Mouse (Mus musculus): Measurements from ENCODE around the gene Fn1.
A peak's percentile ranks its signal among the peaks of the same experiment; 100 is the strongest.

The Fn1 gene

DNA sequence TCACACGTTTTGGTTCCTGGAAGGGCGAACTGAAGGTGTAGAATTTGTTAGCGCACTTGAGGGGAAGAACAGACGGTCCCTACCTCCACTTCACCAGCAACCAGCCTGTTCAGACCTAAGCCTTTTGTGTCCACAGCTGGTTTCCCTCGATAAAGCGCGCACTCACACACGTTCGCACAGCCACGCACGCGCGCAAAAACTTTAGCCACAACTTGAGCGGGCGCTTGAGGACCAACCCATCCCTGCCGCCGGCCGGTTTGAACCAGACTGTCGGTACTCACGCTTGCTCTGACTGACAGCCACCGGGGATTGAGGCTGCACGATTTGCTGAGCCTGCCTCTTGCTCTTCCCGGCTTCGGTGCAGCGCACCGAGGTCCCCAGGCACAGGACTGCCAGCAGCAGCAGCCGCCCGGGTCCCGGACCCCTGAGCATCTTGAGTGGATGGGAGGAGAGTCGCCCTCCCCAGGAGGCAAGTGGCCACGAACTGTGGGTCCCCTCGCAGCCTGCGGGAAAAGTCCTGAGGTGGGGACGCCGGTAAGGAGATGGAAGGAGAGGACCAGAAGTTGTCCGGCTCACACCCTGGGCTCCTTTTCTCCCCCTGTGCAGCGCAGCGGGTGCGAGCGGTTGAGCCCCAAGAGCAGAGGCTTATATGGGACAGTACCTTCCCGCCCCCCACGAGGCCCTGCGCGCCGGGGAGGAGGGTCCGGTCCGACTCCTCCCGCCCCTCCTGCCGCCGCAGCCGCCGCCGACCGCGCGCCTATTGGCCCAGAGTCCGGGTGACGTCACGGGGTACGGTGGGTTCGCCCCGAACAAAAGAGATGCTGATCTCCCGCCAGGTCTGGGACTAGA is at the start of gene Fn1:
TSS of gene Fn1 (minus strand) at position 650 of the 849 bp plus-strand sequence.
- DNase-seq (ENCODE audit: low read depth, low spot score): peak; percentile 9

DNA sequence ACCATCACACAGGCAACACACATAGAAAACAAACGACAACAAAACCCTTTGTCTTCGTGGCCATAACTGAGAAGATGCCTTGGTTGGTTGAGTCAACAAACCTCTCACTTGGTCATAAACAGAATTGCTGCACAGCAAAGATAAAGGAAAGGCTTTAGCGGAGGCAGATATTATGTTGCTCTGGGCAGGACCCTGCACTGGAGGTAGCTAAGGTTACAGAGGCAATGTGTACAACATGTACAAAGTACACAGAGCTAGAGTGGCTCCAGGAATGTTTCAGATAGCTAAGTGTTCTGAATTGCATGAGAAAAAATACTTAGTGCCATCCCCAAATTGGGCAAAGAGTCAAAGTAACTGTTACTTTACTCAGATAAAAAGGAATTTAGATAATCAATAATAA is 43.1 kb upstream of the Fn1 start:
- DNase-seq (ENCODE audit: low read depth, low spot score): no peak

- no peak for DNase-seq (ENCODE audit: low read depth, low spot score)
Measured at GRCm38 (mm10) chr1:71691472-71692277, 38.7 kb upstream of the Fn1 start.

DNA sequence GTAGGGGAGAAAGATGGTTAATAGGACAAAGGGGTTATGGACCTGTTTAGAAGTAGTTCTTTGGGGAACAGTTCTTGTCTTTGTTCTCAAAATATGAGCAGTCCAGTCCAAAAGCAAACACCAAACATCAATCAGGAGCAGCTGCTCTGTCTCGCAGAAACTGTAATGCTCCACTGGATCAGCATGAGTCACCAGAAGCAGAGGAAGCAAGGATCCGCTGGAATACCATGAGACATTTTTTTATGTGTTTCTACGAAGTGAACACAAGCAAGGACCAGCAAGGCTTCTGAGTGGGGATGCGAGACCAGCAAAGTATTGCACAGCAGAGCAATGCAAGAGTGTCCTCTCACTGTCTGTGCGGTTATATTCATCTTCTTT is 35.9 kb upstream of the Fn1 start:
- DNase-seq (ENCODE audit: low read depth, low spot score): no peak

GRCm38 (mm10) chr1:71688272-71688925 is 35.4 kb upstream of the Fn1 start:
- no peak for DNase-seq (ENCODE audit: low read depth, low spot score)

DNA sequence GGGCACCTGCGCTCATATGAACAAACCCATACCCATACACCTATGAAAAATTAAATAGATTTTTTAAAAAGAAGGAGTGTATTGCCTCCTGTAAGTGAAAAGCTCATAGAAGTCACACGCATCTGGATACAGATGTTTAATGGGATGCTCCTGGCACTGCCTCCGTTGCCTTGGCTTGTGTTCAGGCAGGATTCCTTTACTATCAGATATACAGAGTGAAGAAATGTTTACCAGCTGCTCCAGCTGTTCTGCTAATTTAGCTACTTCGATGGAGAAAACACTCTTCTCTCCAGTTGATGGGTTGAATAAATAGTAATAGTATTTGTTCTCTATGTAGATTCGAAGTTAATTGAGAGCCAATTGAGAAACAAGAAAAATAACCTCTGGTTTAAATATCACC is 33.8 kb upstream of the Fn1 start:
- DNase-seq (ENCODE audit: low read depth, low spot score): no peak

DNA sequence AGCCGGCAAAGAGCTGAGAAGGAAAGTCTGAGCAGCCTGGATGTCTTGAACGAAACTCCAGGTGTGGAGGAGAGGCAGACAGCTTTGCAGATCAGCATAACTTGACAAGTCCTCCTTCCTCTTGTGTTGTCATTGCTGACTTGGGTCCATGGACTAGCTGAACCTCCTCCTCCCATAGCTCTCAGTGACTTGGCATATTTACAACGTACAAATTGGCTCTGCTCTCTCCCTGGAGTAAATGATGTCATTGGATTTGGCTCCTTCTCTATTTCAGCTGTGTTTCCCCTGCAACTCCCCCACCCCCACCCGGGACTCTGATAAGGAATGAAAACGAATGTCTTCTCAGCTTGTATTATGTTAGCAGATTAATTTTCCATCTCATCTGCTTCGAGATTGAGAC is 30.7 kb upstream of the Fn1 start:
- no peak for DNase-seq (ENCODE audit: low read depth, low spot score)

DNA sequence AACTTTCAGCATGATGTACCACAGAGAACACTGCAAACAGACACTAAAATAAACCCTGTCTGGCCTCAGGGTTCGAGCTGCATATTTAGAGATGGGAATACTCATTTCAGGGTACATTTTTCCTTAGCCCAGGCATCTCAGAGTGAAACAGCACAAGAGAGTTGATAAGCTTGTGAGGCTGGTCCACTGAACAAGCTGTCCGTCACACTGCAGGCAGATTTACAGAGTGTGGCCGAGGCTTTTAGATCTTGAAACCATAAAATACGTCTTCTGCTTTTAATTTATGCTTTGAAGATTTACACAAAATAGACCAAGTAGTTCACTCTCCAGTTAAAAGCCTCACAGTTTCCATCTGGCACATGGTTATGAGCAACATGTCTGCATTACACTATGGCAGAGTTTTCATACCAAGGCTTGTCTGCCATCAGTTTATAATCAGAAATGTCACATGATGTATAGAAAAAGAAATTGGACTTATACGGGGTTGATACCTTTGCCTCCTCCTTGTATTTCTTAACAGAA is 29.3 kb upstream of the Fn1 start:
- no peak for DNase-seq (ENCODE audit: low read depth, low spot score)

GRCm38 (mm10) chr1:71681306-71681705 is 28.3 kb upstream of the Fn1 start:
- no peak for DNase-seq (ENCODE audit: low read depth, low spot score)

- no peak for DNase-seq (ENCODE audit: low read depth, low spot score)
Measured at GRCm38 (mm10) chr1:71680046-71680672, 27.2 kb upstream of the Fn1 start.

DNA sequence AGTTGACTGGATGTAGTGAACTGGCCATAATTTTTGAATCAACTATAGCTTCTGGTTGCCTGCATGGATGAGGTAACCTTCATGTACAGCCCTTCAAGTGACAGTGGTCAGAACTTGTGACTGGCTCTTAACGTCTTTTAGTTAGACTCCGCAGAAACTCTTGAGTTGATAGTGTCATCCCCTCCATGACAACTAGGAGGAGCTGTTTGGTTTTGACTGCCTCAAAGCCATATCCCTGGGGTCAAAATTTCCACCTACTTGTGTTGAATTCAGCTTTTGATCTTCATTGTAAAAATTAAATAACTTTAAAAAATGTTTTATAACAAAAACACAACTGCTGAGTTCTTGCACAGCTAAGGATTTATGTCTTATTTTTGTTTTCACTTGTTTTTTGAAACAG is 22.4 kb upstream of the Fn1 start:
- no peak for DNase-seq (ENCODE audit: low read depth, low spot score)

DNA sequence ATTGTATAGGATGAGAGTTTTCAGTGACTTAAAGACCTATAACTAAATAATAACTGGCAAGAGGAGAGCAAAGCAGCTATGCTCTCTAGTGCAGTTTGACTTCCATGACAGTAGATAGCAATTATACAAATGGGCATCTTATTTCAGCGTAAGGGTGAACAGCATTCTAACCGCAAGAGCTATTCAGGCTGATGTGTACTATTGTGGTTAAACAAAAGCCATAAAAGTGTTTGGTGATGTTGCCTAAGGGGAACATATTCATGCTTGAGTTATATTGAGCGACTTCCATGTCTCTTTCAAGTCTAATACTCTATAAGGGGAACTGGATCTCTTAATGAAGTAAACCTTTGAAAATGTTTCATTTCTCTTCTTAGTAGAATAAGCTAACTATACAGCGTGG is 21.3 kb upstream of the Fn1 start:
- no peak for DNase-seq (ENCODE audit: low read depth, low spot score)

DNA sequence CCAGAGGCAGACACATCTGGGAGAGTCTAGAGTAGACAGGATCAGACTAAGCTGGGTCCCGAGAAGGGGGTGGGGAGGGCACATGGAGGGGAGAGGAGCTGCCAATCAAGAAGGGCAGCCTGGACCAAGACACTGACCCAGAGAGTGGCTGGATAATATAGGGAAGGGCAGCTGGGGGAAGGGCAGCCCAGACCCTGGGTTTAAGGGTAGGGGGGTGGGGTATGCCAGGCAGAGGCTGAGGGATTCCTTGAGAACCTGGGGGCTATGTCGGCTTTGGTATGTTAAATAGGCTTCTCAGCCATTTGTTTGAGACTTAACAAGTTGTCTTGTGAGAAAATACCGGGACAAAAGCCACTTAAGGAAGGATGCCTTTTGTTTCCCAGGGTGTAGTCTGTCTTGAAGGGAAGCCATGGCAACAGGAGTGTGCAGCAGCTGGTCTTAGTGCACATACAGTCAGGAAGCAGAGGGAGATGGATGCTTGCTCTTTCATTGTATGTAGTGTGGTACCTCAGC is 20.5 kb upstream of the Fn1 start:
- no peak for DNase-seq (ENCODE audit: low read depth, low spot score)

- DNase-seq (ENCODE audit: low read depth, low spot score): no peak
Measured at GRCm38 (mm10) chr1:71672346-71672745, 19.3 kb upstream of the Fn1 start.

GRCm38 (mm10) chr1:71663242-71663641 is 10.2 kb upstream of the Fn1 start:
- no peak for DNase-seq (ENCODE audit: low read depth, low spot score)

GRCm38 (mm10) chr1:71658632-71659031 is 5.6 kb upstream of the Fn1 start:
- no peak for DNase-seq (ENCODE audit: low read depth, low spot score)

DNA sequence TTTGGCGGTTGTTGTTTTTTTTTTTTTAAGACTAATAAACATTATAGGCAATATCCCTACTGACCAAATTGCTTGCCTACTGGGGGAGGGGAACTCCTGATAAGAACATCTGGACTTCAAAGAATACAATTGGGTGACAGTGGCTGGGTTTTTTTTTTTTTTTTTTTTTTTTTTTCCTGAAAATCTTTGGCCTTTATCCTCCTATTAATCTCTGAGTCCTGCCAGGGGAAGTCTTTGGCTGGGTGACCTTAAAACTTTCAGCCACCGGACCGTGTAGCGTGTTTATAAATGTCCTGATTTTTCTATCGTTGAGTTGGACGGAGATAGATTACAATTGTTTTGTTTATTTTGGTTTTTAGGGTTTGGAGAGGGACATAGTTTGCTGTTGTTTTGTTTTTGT is 3.3 kb upstream of the Fn1 start:
- DNase-seq (ENCODE audit: low read depth, low spot score): no peak

DNA sequence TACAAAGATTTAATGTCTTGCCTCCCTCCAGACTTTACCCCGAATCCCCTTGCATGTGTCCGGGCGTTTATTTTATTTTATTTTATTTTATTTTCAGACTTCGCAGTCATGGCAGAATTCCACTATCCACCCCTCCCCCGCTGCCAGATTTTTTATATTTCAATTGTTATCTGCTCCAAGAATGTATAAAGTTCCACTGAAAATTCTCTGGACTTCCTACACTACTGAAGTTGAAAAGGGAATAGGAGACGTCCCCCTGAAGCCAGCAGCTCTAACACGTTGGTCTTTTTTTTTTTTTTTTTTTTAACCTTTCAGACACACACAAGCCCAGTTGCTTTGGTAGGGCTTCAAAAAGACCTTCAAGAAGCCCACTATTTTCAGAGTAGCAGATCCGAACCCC is 1.2 kb upstream of the Fn1 start:
- no peak for DNase-seq (ENCODE audit: low read depth, low spot score)

GRCm38 (mm10) chr1:71653400-71654159 is 580 bp upstream of the Fn1 start:
- no peak for DNase-seq (ENCODE audit: low read depth, low spot score)

DNA sequence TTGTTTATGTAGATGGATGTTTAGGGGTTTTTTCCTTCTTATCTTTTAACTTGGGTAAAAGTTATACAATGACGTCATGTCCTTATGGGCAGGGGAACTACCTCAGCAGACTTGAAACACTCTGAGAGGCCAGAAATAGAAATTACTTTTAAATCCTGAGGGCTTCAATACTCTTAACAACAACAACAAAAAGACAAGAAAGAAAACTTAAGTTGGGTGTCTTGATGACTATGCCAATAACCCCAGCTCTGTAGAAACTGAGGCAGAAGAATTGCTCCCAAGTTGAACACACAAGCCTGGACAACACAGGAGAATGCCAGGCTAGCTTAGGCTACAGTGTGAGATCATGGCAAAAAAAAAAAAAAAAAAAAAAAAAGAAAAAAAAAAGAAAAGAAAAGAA is 1.2 kb downstream of the Fn1 start:
- no peak for DNase-seq (ENCODE audit: low read depth, low spot score)

DNA sequence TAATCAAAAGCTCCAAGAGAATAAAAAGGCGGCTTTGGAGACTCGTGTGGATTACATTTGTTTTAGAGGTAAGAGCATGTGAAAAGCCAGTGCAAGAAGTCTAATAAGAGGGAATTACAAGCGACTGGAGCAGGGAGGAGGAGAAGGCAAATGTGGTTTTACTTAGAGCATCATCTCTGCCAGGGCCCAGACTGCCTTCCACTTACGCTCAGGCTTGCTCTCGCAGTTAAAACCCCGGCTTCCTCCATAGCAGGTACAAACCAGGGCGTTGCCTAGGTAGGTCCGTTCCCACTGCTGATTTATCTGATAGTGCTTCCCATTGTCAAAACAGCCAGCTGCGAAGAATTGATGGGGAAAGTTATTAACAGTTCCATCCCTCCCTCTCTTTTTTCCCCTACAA is 1.7 kb downstream of the Fn1 start:
- no peak for DNase-seq (ENCODE audit: low read depth, low spot score)

Data from CD4-positive, CD25-positive, alpha-beta regulatory T cell, adult 2 months (primary cell).